Mouse (Mus musculus) heart, postnatal 0 days (tissue): Measurements from ENCODE around the gene Sh3rf1. TPM values are rescaled to one million over a fixed set of nuclear protein-coding genes. Genes with fewer than 3 reads are reported as not detected.

Experiments used
- ATAC-seq: fragments of 200-750 bp; cut with Nextera tagmentation; 2 replicates; pipeline ENCODE4 v1.8.0; 2017; ENCODE audit warnings: low read depth, moderate number of reproducible peaks, moderate library complexity; ENCODE audit not compliant: insufficient read depth
- DNase-seq: peaks from one replicate; pipeline ENCODE4 v3.0.0-alpha.2; 2016; ENCODE audit warnings: low spot score
- H3K27ac ChIP-seq: fragments of 300-500 bp; sonication (generic); 2 replicates; pipeline ENCODE4 v1.5.1; 2014; ENCODE audit warnings: low read depth, mild to moderate bottlenecking
- H3K27me3 ChIP-seq: fragments of 300-500 bp; sonication (generic); 2 replicates; pipeline ENCODE4 v1.6.1; 2014; ENCODE audit warnings: low read length, mixed read lengths; ENCODE audit not compliant: control insufficient read depth, insufficient read depth
- H3K36me3 ChIP-seq: fragments of 300-500 bp; sonication (generic); replicated peaks from 2 replicates; pipeline ENCODE4 v1.6.1; 2014; ENCODE audit warnings: low read length, mixed read lengths; ENCODE audit not compliant: control insufficient read depth, insufficient read depth
- H3K4me1 ChIP-seq: fragments of 300-500 bp; sonication (generic); 2 replicates; pipeline ENCODE4 v1.6.1; 2014; ENCODE audit warnings: antibody characterized with exemption; ENCODE audit not compliant: control insufficient read depth, insufficient read depth
- H3K4me2 ChIP-seq: fragments of 300-500 bp; sonication (generic); 2 replicates; pipeline ENCODE4 v1.6.1; 2014; ENCODE audit warnings: low read depth, mild to moderate bottlenecking, low read length, moderate library complexity
- H3K4me3 ChIP-seq: fragments of 300-500 bp; sonication (generic); 2 replicates; pipeline ENCODE4 v1.5.1; 2014; ENCODE audit warnings: low read depth, low read length
- H3K9ac ChIP-seq: fragments of 300-500 bp; sonication (generic); replicated peaks from 2 replicates; pipeline ENCODE4 v1.6.1; 2014; ENCODE audit warnings: low read depth, low read length, mixed read lengths
- H3K9me3 ChIP-seq: fragments of 300-500 bp; sonication (generic); replicated peaks from 2 replicates; pipeline ENCODE4 v1.6.1; 2016; ENCODE audit warnings: low read length; ENCODE audit not compliant: control insufficient read depth
- CTCF ChIP-seq: IDR thresholded peaks from 2 replicates; pipeline ENCODE4 v1.5.1; 2016; ENCODE audit warnings: antibody characterized with exemption, control low read depth, low read depth
- EP300 ChIP-seq: IDR thresholded peaks from 2 replicates; pipeline ENCODE4 v1.6.1; 2016; ENCODE audit warnings: antibody characterized with exemption, low read depth
- WGBS: fragments of 180-500 bp; shearing (Covaris S2); extraction: QIAGEN DNeasy Blood & Tissue Kit; methylation state at CpG from one replicate; pipeline ENCODE4 v1.1.7; 2014; 5-methylcytosine and 5-hydroxymethylcytosine counted together
- polyA plus RNA-seq: library from polyadenylated mRNA; unstranded; fragments of >200 nt; fragmentation: Nextera tagmentation; extraction: Ambion mirVana; gene quantifications from 2 replicates; pipeline ENCODE4 v1.2.1, GENCODE M21; 2015
- total RNA-seq: library from RNA; depleted of rRNA; stranded (reverse); fragments of >200 nt; gene quantifications from 2 replicates; pipeline ENCODE4 v1.2.3, GENCODE M21; 2014; ENCODE audit warnings: low replicate concordance

The Sh3rf1 gene
- total and polyA plus RNA-seq, 2 experiments from 2014 or later: 2.4 to 8.9 TPM

GRCm38 (mm10) chr8:61306501-61307112, 82.9 kb downstream of the Sh3rf1 start:
- Histone ChIP-seq H3K36me3 (no peaks in the 10 kb centered on the region), H3K4me3 (no peak overlapping the region), H3K9ac (no peak overlapping the region), H3K4me1 (no peaks in the 10 kb centered on the region), H3K27ac (no peak overlapping the region), H3K9me3 (no peaks in the 10 kb centered on the region), H3K27me3 (no peaks in the 10 kb centered on the region), H3K4me2 (no peak overlapping the region)
- TF ChIP-seq CTCF (no peak), EP300 (no peak)
- WGBS: 65% methylated on average over 4 of the region's 4 CpGs
- no peak for DNase-seq
- no peak for ATAC-seq

- no peaks in the 10 kb centered on the region for H3K36me3 ChIP-seq
- no peak overlapping the region for H3K4me2 ChIP-seq
- H3K27me3 ChIP-seq: no peaks in the 10 kb centered on the region
- H3K27ac ChIP-seq: no peak overlapping the region
- no peaks in the 10 kb centered on the region for H3K4me1 ChIP-seq
- no peaks in the 10 kb centered on the region for H3K9me3 ChIP-seq
- no peak overlapping the region for H3K9ac ChIP-seq
- H3K4me3 ChIP-seq: no peak overlapping the region
- ATAC-seq: no peak
- TF ChIP-seq CTCF (no peak), EP300 (no peak)
- no peak for DNase-seq
Measured at GRCm38 (mm10) chr8:61308896-61309295, 85.2 kb downstream of the Sh3rf1 start.

GRCm38 (mm10) chr8:61309530-61310402, 86.1 kb downstream of the Sh3rf1 start:
- DNase-seq: no peak
- no peak overlapping the region for H3K4me2 ChIP-seq
- 82% methylated on average over 20 of the region's 20 CpGs for WGBS
- no peak overlapping the region for H3K27ac ChIP-seq
- H3K4me3 ChIP-seq: no peak overlapping the region
- no peak overlapping the region for H3K9ac ChIP-seq
- no peaks in the 10 kb centered on the region for H3K36me3 ChIP-seq
- TF ChIP-seq CTCF (no peak), EP300 (no peak)
- H3K27me3 ChIP-seq: no peaks in the 10 kb centered on the region
- no peaks in the 10 kb centered on the region for H3K9me3 ChIP-seq
- no peaks in the 10 kb centered on the region for H3K4me1 ChIP-seq
- no peak for ATAC-seq

- Histone ChIP-seq H3K9me3 (no peaks in the 10 kb centered on the region), H3K9ac (no peak overlapping the region), H3K4me3 (no peak overlapping the region), H3K27me3 (no peaks in the 10 kb centered on the region), H3K27ac (no peak overlapping the region), H3K36me3 (no peaks in the 10 kb centered on the region), H3K4me1 (no peaks in the 10 kb centered on the region), H3K4me2 (no peak overlapping the region)
- ATAC-seq (no peak), DNase-seq (no peak)
- WGBS: 71% methylated on average over 9 of the region's 9 CpGs
- TF ChIP-seq CTCF: no peak
- TF ChIP-seq EP300: no peak
Measured at GRCm38 (mm10) chr8:61310403-61310871, 86.8 kb downstream of the Sh3rf1 start.

GRCm38 (mm10) chr8:61313016-61313415, 89.3 kb downstream of the Sh3rf1 start:
- Histone ChIP-seq H3K4me1 (no peaks in the 10 kb centered on the region), H3K9ac (no peak overlapping the region), H3K36me3 (no peaks in the 10 kb centered on the region), H3K27ac (no peak overlapping the region), H3K4me3 (no peak overlapping the region), H3K9me3 (peaks cover 4% of the 10 kb centered on the region; the same call in 1 of the 2 replicates), H3K27me3 (no peaks in the 10 kb centered on the region), H3K4me2 (no peak overlapping the region)
- DNase-seq (no peak), ATAC-seq (no peak)
- TF ChIP-seq CTCF: no peak
- no peak for TF ChIP-seq EP300
- WGBS: 71% methylated on average over 7 of the region's 7 CpGs
